Mouse (Mus musculus) ES-Bruce4 (cell line): Measurements from ENCODE around the gene Ptprj.
"Not testable (repeated sequence)": the region's sequence is repeated elsewhere in the genome, so short reads cannot be mapped to it uniquely, and the experiment has no call there.

Experiments used
- CTCF ChIP-seq: IDR thresholded peaks from one replicate; pipeline ENCODE4 v1.8.1; 2011; ENCODE audit warnings: low read depth, low read length
- EP300 ChIP-seq: IDR thresholded peaks from 2 replicates; pipeline ENCODE4 v1.6.1; 2011; ENCODE audit warnings: low read depth, low read length; ENCODE audit not compliant: insufficient read depth
- POLR2A ChIP-seq: IDR thresholded peaks from one replicate; pipeline ENCODE4 v1.8.1; 2011; ENCODE audit warnings: low read length; ENCODE audit not compliant: insufficient read depth

GRCm38 (mm10) chr2:90441811-90442210, 138.6 kb downstream of the Ptprj start:
- TF ChIP-seq CTCF, POLR2A, EP300: not testable (repeated sequence)
